Mouse (Mus musculus): ENCODE measurements around the gene Cacna2d3. TPM values are rescaled to one million over a fixed set of nuclear protein-coding genes. Genes with fewer than 3 reads are reported as not detected.

The Cacna2d3 gene
- polyA plus RNA-seq, 1 experiment from 2014 or later: 37.8 TPM

DNA sequence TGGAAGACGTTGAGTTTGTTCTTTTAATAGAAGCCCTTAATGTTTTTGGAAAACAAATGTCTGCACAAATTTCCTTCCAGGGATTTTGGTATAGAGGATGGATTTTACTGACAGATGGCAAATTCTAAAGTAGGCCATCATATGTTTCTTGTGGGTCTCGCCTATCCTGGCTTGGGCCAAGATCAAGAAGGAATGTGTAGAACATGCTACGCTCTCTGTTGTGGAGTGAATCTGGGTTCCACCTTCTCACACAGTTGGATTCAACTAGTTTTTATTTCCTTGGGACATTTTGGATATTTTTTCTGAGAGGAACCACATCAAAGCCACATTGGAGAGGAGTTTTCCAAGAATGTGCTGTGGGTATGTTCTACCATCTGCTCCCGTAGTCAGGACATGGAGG, 835.0 kb downstream of the Cacna2d3 start:
- Histone ChIP-seq H3K4me3 (no peak overlapping the region), H3K27ac (replicated peaks) (no peak overlapping the region), H3K9ac (no peak overlapping the region), H3K27me3 (no peaks in the 10 kb centered on the region), H3K4me1 (replicated peaks) (no peaks in the 10 kb centered on the region), H3K4me2 (no peak overlapping the region), H3K36me3 (no peaks in the 10 kb centered on the region), H3K9me3 (no peaks in the 10 kb centered on the region)
- WGBS: 90% methylated on average over 4 of the region's 4 CpGs
- ATAC-seq (ENCODE audit: low read depth): no peak

DNA sequence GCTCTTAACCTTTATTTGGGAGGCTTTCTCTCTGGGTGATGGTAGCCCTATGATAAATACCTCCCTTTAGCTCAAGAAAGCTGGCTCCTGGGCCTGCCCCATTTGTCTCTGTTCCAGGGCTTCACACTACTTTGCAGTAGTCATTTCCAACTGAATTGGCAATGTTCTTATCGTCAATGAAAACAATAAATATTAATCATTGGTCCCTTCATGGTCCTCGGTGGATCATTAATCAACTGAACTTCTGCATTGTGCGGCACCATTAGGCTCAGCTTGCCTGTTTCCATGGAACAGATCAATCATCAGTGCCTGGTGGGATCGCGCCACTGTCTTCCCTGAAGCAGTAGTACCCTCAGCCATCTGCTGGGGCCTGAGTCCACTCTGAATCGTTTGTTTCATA, 850.7 kb downstream of the Cacna2d3 start:
- no peak overlapping the region for H3K27ac ChIP-seq (replicated peaks)
- ATAC-seq (ENCODE audit: low read depth): peak; percentile 65; the same call in 1 of the 2 replicates
- 19% methylated on average over 6 of the region's 6 CpGs for WGBS
- peaks cover 12% of the 10 kb centered on the region; the same call in 1 of the 2 replicates for H3K4me1 ChIP-seq (replicated peaks)
- no peaks in the 10 kb centered on the region for H3K36me3 ChIP-seq
- no peaks in the 10 kb centered on the region for H3K9me3 ChIP-seq
- no peak overlapping the region for H3K4me3 ChIP-seq
- no peak overlapping the region for H3K9ac ChIP-seq
- H3K27me3 ChIP-seq: no peaks in the 10 kb centered on the region
- no peak overlapping the region for H3K4me2 ChIP-seq

GRCm38 (mm10) chr14:28870382-28870781, 851.3 kb downstream of the Cacna2d3 start:
- peak overlapping the region; percentile 5; the same call in 1 of the 2 replicates for H3K27ac ChIP-seq (replicated peaks)
- 68% methylated on average over 5 of the region's 5 CpGs for WGBS
- no peak for ATAC-seq (ENCODE audit: low read depth)

GRCm38 (mm10) chr14:28864925-28865324, 856.7 kb downstream of the Cacna2d3 start:
- H3K36me3 ChIP-seq: no peaks in the 10 kb centered on the region
- H3K27me3 ChIP-seq: no peaks in the 10 kb centered on the region
- H3K9me3 ChIP-seq: 0 out of 2 replicates have a peak, but pooled peaks cover 4% of the 10 kb centered on the region
- no peak for ATAC-seq (ENCODE audit: low read depth)
- WGBS: 32% methylated on average over 4 of the region's 4 CpGs
- H3K9ac ChIP-seq: no peak overlapping the region
- no peak overlapping the region; the same call in 1 of the 2 replicates for H3K27ac ChIP-seq (replicated peaks)
- no peak overlapping the region for H3K4me2 ChIP-seq
- H3K4me3 ChIP-seq: no peak overlapping the region
- peaks cover 9% of the 10 kb centered on the region; the same call in 1 of the 2 replicates for H3K4me1 ChIP-seq (replicated peaks)

More at GRCm38 (mm10) chr14:28870382-28870781, 851.3 kb downstream of the Cacna2d3 start:
- H3K9me3 ChIP-seq: no peaks in the 10 kb centered on the region
- H3K9ac ChIP-seq: no peak overlapping the region
- no peaks in the 10 kb centered on the region for H3K27me3 ChIP-seq
- H3K4me1 ChIP-seq (replicated peaks): peaks cover 13% of the 10 kb centered on the region; the same call in 1 of the 2 replicates
- H3K4me2 ChIP-seq: no peak overlapping the region
- no peaks in the 10 kb centered on the region for H3K36me3 ChIP-seq
- H3K4me3 ChIP-seq: no peak overlapping the region

GRCm38 (mm10) chr14:28861142-28861541, 860.5 kb downstream of the Cacna2d3 start:
- 79% methylated on average over 2 of the region's 2 CpGs for WGBS
- Histone ChIP-seq H3K4me3 (no peak overlapping the region), H3K4me2 (no peak overlapping the region), H3K9ac (no peak overlapping the region), H3K27me3 (no peaks in the 10 kb centered on the region), H3K36me3 (no peaks in the 10 kb centered on the region), H3K27ac (replicated peaks) (no peak overlapping the region), H3K4me1 (replicated peaks) (peaks cover 9% of the 10 kb centered on the region; the same call in 1 of the 2 replicates), H3K9me3 (0 out of 2 replicates have a peak, but pooled peaks cover 4% of the 10 kb centered on the region)
- no peak for ATAC-seq (ENCODE audit: low read depth)

Other genes starting within 250 kb of the Cacna2d3 start
- 487 and 510 TPM in 2 replicates for gene Selenok, start 246.4 kb upstream of the Cacna2d3 start, polyA plus RNA-seq (2015; fragmentation: Nextera tagmentation; extraction: Ambion mirVana)